Mouse (Mus musculus) forebrain, embryonic 11.5 days (tissue): Measurements from ENCODE around the gene Dnajc3. TPM values are rescaled to one million over a fixed set of nuclear protein-coding genes. Genes with fewer than 3 reads are reported as not detected.

ENCODE experiments used
- ATAC-seq: fragments of 200-750 bp; cut with Nextera tagmentation; replicated peaks from 2 replicates; pipeline ENCODE4 v1.8.0; 2017; ENCODE audit warnings: moderate TSS enrichment; ENCODE audit not compliant: low FRiP score
- DNase-seq: peaks from one replicate; pipeline ENCODE4 v3.0.0-alpha.2; 2017; ENCODE audit warnings: low spot score
- H3K27ac ChIP-seq: fragments of 300-500 bp; sonication (generic); 2 replicates; pipeline ENCODE4 v1.5.1; 2014; ENCODE audit warnings: low read depth, low read length
- H3K27me3 ChIP-seq: fragments of 300-500 bp; sonication (generic); 2 replicates; pipeline ENCODE4 v1.6.1; 2014; ENCODE audit warnings: mild to moderate bottlenecking, low read length, mixed read lengths; ENCODE audit not compliant: control insufficient read depth, insufficient read depth
- H3K36me3 ChIP-seq: fragments of 300-500 bp; sonication (generic); 2 replicates; pipeline ENCODE4 v1.6.1; 2014; ENCODE audit warnings: mild to moderate bottlenecking, low read length, moderate library complexity, mixed read lengths; ENCODE audit not compliant: control insufficient read depth, insufficient read depth
- H3K4me1 ChIP-seq: fragments of 300-500 bp; sonication (generic); replicated peaks from 2 replicates; pipeline ENCODE4 v1.6.1; 2014; ENCODE audit warnings: low read length, mixed read lengths; ENCODE audit not compliant: control insufficient read depth, insufficient read depth
- H3K4me2 ChIP-seq: fragments of 300-500 bp; sonication (generic); 2 replicates; pipeline ENCODE4 v1.6.1; 2014; ENCODE audit warnings: low read depth, mild to moderate bottlenecking, low read length, moderate library complexity, mixed read lengths; ENCODE audit not compliant: severe bottlenecking
- H3K4me3 ChIP-seq: fragments of 300-500 bp; sonication (generic); 2 replicates; pipeline ENCODE4 v1.5.1; 2014; ENCODE audit warnings: low read depth, low read length
- H3K9ac ChIP-seq: fragments of 300-500 bp; sonication (generic); 2 replicates; pipeline ENCODE4 v1.6.1; 2014; ENCODE audit warnings: low read length
- H3K9me3 ChIP-seq: fragments of 300-500 bp; sonication (generic); 2 replicates; pipeline ENCODE4 v1.6.1; 2016; ENCODE audit warnings: low read length, mixed read lengths; ENCODE audit not compliant: control insufficient read depth
- WGBS: fragments of 180-500 bp; shearing (Covaris S2); extraction: QIAGEN DNeasy Blood & Tissue Kit; methylation state at CpG from one replicate; pipeline ENCODE4 v1.1.7; 2014; 5-methylcytosine and 5-hydroxymethylcytosine counted together
- polyA plus RNA-seq: library from polyadenylated mRNA; unstranded; fragments of >200 nt; fragmentation: Nextera tagmentation; extraction: Ambion mirVana; gene quantifications from 2 replicates; pipeline ENCODE4 v1.2.1, GENCODE M21; 2014

Gene Dnajc3
- polyA plus RNA-seq, 1 experiment from 2014 or later, result 27.8 TPM

DNA sequence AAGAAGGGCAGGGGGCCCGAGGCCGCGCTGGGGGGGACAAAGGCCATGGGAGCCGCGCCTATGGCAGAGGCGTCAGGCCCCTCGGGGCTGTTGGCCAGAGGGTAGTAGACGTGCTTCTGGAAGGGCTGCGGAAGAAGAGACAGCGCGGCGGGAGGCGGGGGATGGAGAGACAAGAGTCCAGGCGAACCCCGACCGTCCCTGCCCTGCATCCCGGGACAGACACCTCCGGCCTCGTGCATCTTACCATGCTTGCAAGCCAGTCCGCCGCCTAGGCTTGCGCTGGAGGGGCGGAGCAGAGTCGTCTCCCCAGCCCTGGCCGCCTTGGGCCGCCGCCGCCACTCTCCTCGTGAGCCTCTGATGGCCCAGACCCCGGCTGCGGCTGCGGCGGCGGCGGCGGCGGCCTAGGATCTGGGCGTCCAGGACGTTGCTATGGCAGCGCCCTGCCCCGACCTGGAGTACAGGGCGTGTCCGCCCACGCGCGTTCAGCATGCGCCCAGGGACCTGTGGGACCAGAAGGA is 15.1 kb upstream of the Dnajc3 start:
- H3K27ac ChIP-seq, result no peak overlapping the region
- peak; percentile 59 for ATAC-seq
- H3K9me3 ChIP-seq, result no peaks in the 10 kb centered on the region
- no peaks in the 10 kb centered on the region; the same call in 1 of the 2 replicates for H3K36me3 ChIP-seq
- peaks cover 14% of the 10 kb centered on the region for H3K27me3 ChIP-seq
- DNase-seq, result peak; percentile 81
- peak overlapping the region; percentile 32 for H3K4me3 ChIP-seq
- H3K4me1 ChIP-seq, result peaks cover 18% of the 10 kb centered on the region
- under 1% methylated on average over 45 of the region's 47 CpGs for WGBS
- H3K4me2 ChIP-seq, result peak overlapping the region; percentile 74
- peak overlapping the region; percentile 56 for H3K9ac ChIP-seq

- Histone ChIP-seq H3K27ac (peak within 1 kb of the TSS; percentile 84), H3K9me3 (no peaks in the 10 kb centered on the region), H3K4me3 (peak within 1 kb of the TSS; percentile 67), H3K4me1 (peaks cover 18% of the 10 kb centered on the region), H3K27me3 (peaks cover 14% of the 10 kb centered on the region), H3K4me2 (peak within 1 kb of the TSS; percentile 90), H3K36me3 (no peaks in the 10 kb centered on the region), H3K9ac (peak within 1 kb of the TSS; percentile 93)
- ATAC-seq (peak; percentile 93), DNase-seq (peak; percentile 91)
- WGBS, result under 1% methylated on average over 53 of the region's 55 CpGs
Measured at GRCm38 (mm10) chr14:118924673-118925615, 12.8 kb upstream of the Dnajc3 start, which contains the start of gene Dzip1. Gene Dzip1 (minus strand): TSS chr14:118925460.

DNA sequence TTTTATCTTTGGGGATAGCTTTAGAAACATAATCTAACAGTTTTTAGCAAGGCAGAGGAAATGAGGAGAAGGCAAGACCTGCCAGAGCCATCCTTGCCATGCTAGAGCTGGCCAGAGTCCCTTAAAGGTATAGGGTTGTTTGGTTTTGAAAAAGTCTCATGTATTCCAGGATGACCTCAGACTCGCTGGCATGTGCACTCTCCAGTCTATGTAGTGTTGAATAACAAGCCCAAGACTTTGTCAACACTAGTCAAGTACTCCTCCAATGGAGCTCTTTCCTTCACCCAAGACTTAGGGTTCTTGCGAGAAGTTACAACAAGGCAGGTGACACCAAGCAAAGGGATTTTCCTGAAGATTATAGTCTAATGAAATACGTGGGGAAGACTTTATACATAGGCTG is 9.2 kb upstream of the Dnajc3 start:
- ATAC-seq, result no peak
- H3K27me3 ChIP-seq, result no peaks in the 10 kb centered on the region; the same call in 1 of the 2 replicates
- no peak overlapping the region for H3K9ac ChIP-seq
- no peak overlapping the region for H3K4me2 ChIP-seq
- DNase-seq, result no peak
- WGBS, result 84% methylated on average over 3 of the region's 3 CpGs
- peaks cover 3% of the 10 kb centered on the region; the same call in 1 of the 2 replicates for H3K4me1 ChIP-seq
- no peaks in the 10 kb centered on the region for H3K36me3 ChIP-seq
- H3K9me3 ChIP-seq, result no peaks in the 10 kb centered on the region
- no peak overlapping the region for H3K27ac ChIP-seq
- H3K4me3 ChIP-seq, result no peak overlapping the region

GRCm38 (mm10) chr14:118929779-118930178 is 8.0 kb upstream of the Dnajc3 start:
- H3K9ac ChIP-seq, result no peak overlapping the region
- H3K4me1 ChIP-seq, result 0 out of 2 replicates have a peak, but pooled peaks cover 3% of the 10 kb centered on the region
- H3K4me2 ChIP-seq, result no peak overlapping the region
- H3K9me3 ChIP-seq, result no peaks in the 10 kb centered on the region
- H3K4me3 ChIP-seq, result no peak overlapping the region
- H3K36me3 ChIP-seq, result no peaks in the 10 kb centered on the region
- no peak for DNase-seq
- no peak for ATAC-seq
- no peak overlapping the region for H3K27ac ChIP-seq
- WGBS, result 87% methylated on average over 2 of the region's 2 CpGs
- no peaks in the 10 kb centered on the region for H3K27me3 ChIP-seq

DNA sequence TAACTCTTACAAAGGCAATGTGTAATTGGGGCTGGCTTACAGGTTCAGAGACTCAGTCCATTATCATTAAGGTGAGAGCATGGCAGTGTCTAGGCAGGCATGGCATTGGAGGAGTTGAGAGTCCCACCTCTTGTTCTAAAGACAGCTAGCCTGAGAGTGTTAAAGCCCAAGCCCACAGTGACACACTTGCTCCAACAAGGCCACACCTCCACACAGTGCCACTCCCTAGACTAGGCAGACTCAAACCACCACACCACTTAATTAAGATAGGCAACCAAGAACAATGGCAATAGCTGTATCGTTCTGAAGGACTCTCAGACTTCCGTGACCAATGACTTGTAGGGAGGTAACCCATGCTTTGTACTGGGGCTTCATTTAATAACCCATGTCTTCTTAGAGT is 7.0 kb upstream of the Dnajc3 start:
- Histone ChIP-seq H3K27ac (no peak overlapping the region), H3K9ac (no peak overlapping the region), H3K9me3 (no peaks in the 10 kb centered on the region), H3K27me3 (no peaks in the 10 kb centered on the region), H3K4me3 (no peak overlapping the region), H3K4me1 (no peaks in the 10 kb centered on the region), H3K36me3 (no peaks in the 10 kb centered on the region), H3K4me2 (no peak overlapping the region)
- WGBS, result 83% methylated on average over 2 of the region's 2 CpGs
- no peak for ATAC-seq
- DNase-seq, result peak; percentile 44

DNA sequence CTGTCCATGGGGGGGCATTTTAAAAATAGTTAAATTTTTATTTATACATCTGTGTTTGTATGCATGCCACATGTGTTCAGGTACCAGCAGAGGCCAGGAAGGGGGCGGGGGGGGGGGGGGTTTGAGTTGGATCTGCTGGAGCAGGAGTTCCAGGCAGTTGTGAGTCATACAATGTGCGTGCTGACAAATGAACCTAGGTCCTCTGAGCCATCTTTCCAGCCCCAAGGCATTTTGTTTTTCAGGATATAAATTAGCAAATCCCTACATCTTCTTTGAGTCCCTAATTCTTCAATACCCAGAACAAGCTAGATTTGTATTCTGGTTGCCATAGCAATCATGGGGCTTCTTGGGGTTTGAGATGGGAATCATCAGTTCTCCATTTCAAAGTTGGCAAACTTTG is 6.6 kb upstream of the Dnajc3 start:
- 88% methylated on average over 1 of the region's 2 CpGs for WGBS

DNA sequence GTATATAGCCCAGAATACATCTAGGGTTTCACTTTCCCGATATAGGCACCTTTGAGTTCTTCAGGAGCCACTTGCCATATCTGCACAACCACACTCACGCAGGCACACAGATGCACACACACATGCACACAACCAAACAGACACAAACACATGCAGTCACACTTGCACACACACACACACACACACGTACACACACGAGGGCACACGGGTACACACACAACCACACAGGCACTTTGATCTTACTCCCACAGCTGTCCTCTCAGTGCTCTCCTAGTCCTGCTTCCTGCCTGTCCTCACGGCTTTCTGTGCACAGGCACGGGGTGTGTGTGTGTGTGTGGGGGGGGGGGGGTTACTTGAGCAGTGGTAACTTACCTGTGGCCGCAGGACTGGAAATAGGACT is 4.8 kb upstream of the Dnajc3 start:
- Histone ChIP-seq H3K4me1 (peaks cover 4% of the 10 kb centered on the region; the same call in 1 of the 2 replicates), H3K36me3 (no peaks in the 10 kb centered on the region), H3K9ac (no peak overlapping the region), H3K4me2 (no peak overlapping the region), H3K27ac (no peak overlapping the region), H3K27me3 (no peaks in the 10 kb centered on the region), H3K9me3 (no peaks in the 10 kb centered on the region), H3K4me3 (no peak overlapping the region)
- no peak for ATAC-seq
- 71% methylated on average over 8 of the region's 8 CpGs for WGBS
- DNase-seq, result no peak

More for the DNA sequence above, 6.6 kb upstream of the Dnajc3 start:
- H3K4me3 ChIP-seq, result no peak overlapping the region
- no peak overlapping the region for H3K4me2 ChIP-seq
- H3K36me3 ChIP-seq, result no peaks in the 10 kb centered on the region
- H3K27ac ChIP-seq, result no peak overlapping the region
- no peaks in the 10 kb centered on the region for H3K27me3 ChIP-seq
- H3K9me3 ChIP-seq, result no peaks in the 10 kb centered on the region
- ATAC-seq (no peak), DNase-seq (no peak)
- no peaks in the 10 kb centered on the region for H3K4me1 ChIP-seq
- H3K9ac ChIP-seq, result no peak overlapping the region

- Histone ChIP-seq H3K9me3 (no peaks in the 10 kb centered on the region), H3K4me2 (no peak overlapping the region), H3K36me3 (no peaks in the 10 kb centered on the region), H3K4me3 (no peak overlapping the region), H3K27ac (no peak overlapping the region), H3K27me3 (no peaks in the 10 kb centered on the region), H3K4me1 (peaks cover 4% of the 10 kb centered on the region; the same call in 1 of the 2 replicates), H3K9ac (no peak overlapping the region)
- no peak for ATAC-seq
- 91% methylated on average over 8 of the region's 9 CpGs for WGBS
- DNase-seq, result no peak
Measured at GRCm38 (mm10) chr14:118934686-118935085, 3.1 kb upstream of the Dnajc3 start.
